Mouse (Mus musculus): ENCODE measurements around the gene Ankrd12.

The Ankrd12 gene

DNA sequence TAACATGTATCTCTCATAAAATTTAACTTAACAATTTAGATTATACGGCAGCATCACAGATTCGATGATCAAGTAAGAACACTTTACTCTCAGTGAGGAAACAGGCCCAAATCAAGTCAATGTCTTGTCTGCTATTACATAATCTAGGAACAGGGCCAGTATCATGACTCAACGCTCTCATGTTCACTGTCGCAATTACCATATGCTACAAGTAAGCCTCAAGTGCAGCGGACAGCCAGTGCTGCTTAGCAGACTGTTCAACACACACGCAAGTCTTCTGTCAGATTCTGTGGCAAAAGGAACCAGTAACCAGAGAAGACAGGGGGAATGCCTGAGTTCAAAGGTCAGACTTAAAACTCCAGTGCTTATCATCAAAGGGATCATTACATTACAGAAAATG, 145.9 kb downstream of the Ankrd12 start:
- ChIA-PET CTCF (interaction anchor here in 1 of 4 experiments (0.6 kb wide), 1 partner anchor 419 kb away, joined by 5 read pairs; no protein-coding TSS in a partner anchor), POLR2A (interaction anchor here in 2 of 4 experiments (0.6 to 2.4 kb wide), 5 partner anchors 9 to 551 kb away, joined by 3 to 6 read pairs (median 3); no protein-coding TSS in a partner anchor)

DNA sequence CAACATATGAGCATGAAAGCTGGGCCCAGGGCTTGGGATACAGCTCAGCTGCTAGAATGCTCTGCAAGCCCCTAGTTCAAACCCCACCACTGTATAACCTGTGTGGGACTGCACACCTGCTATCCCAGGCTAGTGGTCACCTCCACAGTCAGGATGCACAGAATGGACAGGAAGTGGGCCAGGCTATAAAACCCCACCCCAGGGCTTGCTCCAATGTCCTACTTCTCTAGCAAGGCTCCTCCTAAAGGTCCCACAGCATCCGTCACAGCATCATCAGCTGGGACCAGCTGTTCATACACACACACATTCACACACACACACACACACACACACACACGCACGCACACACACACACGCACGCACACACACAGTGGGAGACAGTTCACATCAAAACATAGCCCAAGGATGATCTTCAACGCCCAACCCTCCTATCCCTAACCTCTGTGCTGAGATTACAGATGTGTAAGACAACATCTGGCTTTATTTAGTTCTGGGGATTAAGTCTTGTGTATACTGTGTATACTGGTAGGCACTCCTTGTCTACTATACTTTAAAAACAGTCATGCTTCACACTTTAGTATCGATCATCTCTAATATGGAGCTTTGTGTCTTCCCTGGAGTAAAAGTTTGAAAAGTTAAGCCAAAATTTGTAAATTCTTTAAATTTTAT, 146.6 kb downstream of the Ankrd12 start:
- POLR2A ChIA-PET = interaction anchor here in 2 of 4 experiments (0.6 to 2.4 kb wide), 5 partner anchors 9 to 331 kb away, joined by 3 to 6 read pairs (median 3); no protein-coding TSS in a partner anchor
- CTCF ChIA-PET = interaction anchor here in 1 of 4 experiments (0.6 kb wide), 1 partner anchor 225 kb away, joined by 10 read pairs; no protein-coding TSS in a partner anchor

DNA sequence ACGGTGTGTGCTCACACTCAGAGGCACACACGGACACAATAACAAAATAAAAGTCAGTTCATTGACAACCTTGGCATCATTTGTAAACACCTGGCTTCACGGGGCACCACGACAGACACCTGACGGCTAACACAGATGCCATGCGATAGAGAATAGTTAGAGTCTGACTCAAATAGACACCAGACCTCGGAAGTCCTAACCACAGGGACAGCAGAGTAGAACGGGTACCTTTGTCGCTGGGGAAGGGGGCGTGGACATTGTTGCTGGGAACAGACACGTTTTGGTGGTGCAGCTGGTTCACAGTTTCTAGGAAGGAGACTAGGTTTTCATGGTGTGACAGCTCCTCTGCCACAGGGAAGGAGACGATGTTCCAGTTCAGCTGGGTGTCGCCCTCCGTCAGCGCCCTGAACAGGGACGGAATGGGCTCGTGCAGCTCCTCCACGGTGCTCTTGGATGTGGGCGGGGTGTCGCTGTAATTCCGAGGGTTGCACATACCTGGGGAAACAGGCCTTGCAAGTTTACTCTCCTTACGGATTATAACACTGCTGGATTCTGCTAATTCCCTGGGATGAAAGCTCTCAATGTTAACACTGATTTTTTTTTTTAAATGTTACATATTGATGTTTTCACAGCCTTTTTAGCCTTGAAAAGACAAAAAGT, 147.4 kb downstream of the Ankrd12 start:
- POLR2A ChIA-PET = interaction anchor here in 3 of 4 experiments (0.6 to 0.9 kb wide), 4 partner anchors 46 to 1998 kb away, joined by 3 to 4 read pairs (median 3); no protein-coding TSS in a partner anchor
- CTCF ChIA-PET = interaction anchor here in 2 of 4 experiments (0.7 to 0.9 kb wide), 2 partner anchors 22 to 178 kb away, joined by 3 read pairs; partner anchors contain the start of gene Twsg1 (in 1 of the 2)

DNA sequence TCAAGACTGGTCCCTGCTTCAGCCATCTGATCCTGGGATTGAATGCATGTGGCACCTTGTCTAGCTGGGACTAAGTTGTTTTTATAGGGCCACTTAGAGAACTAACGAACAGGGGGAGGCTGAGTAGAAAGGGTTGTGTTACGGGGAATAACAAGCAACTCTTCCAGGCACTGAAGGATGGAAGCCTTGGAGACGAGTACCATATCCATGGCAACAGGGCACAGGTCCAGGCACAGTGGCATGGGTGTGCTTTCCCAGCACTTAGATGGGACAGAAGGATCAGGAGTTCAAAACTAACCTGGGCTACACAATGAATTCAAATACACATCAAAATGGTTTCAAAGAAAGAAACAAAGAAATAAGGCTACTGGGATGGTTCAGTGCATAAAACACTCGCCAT, 149.8 kb downstream of the Ankrd12 start:
- ChIA-PET CTCF (no interaction called here), POLR2A (interaction anchor here in 1 of 4 experiments (0.6 kb wide), 1 partner anchor 44 kb away, joined by 6 read pairs; no protein-coding TSS in a partner anchor)

DNA sequence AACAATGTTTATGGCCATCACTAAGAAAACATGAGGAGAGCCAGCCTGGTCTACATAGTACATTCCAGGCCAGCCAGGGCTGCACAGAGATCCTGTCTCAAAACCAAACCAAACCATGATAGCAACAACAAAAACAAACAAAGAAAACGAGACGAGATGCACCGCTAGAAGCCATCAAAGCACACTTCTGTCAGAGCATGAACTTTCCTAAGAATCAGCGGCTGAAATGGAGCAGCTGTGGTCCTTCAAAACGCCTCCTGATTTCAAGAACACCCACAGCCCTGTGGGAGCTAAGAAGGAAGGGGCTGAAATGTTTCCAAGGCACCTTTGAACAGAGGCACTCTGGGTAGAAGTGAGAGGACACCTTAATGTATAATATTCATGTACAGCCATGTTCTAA, 152.7 kb downstream of the Ankrd12 start:
- CTCF ChIA-PET = no interaction called here
- POLR2A ChIA-PET = interaction anchor here in 2 of 4 experiments (1.3 to 1.6 kb wide), 3 partner anchors 10 to 203 kb away, joined by 3 read pairs; no protein-coding TSS in a partner anchor

DNA sequence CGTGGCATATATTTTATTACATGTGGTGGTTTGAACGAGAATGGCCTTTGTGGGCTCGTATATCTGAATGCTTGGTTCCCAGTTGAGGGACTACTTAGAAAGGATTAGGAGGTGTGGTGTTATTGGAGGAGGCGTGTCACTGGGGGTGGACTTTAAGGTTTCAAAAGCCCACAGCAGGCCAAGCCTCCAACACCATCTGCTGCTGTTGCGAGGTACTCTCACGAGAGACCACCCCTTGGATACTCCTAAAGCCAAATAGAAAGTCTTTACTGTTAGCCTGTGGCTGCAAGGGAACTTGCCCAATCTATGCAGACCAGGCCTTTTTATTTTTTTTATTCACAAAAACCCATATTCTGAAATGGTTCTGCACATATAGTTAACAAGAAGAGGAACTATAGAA, 154.9 kb downstream of the Ankrd12 start:
- CTCF ChIA-PET = no interaction called here
- POLR2A ChIA-PET = interaction anchor here in 2 of 4 experiments (0.6 to 2.2 kb wide), 2 partner anchors 17 to 201 kb away, joined by 3 to 6 read pairs; no protein-coding TSS in a partner anchor

DNA sequence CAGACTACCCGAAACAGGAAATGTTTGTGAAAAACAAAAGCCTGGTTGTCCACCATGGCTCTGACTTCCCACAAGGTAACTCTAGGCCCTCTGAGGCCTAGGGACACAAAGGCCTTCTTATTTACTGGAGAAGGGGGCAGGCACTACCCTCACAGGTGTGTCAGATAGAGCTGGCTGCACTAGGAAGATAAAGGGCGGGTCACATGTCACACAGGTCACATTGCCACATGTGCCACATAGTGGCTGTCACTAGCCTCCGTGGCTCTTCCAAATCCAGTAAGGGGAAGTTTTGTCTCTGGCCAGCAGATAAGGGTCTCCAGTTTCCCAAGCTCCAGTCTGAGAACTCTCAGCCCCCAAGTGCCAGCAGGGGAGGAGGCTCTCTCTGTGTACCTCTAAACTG, 157.7 kb downstream of the Ankrd12 start:
- CTCF ChIA-PET = interaction anchor here in 1 of 4 experiments (1.5 kb wide), 1 partner anchor 14 kb away, joined by 4 read pairs; no protein-coding TSS in a partner anchor

DNA sequence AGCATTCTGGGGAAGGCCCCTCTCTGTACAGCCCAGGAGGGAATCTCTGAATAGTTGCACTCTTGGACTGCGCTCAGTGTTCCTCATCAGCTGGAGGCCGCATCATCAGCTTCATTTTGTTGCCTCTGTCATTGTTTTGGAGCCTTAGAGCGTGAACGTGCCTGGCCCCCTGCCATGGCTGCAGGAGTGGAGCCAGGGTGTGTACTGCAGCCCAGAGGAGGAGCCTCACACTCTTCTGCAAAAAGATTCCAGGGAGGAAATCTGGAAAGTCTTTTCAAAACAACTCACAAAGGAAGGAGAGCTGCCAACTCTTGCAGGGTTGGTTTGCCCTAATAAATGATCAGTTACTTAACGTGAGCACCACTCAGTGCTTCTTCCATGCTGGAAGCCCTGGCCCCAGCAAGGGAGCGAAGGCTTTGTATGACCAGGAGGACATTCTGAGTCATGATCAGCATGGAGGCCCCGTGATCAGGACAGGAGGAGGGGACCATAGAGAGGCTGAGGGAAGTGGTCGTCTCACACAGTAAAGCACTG, 160.7 kb downstream of the Ankrd12 start:
- CTCF ChIA-PET = interaction anchor here in 1 of 4 experiments (0.7 kb wide), 1 partner anchor 47 kb away, joined by 3 read pairs; no protein-coding TSS in a partner anchor

More for the DNA sequence above, 157.7 kb downstream of the Ankrd12 start:
- POLR2A ChIA-PET = interaction anchor here in 2 of 4 experiments (0.6 to 1.3 kb wide), 4 partner anchors 15 to 35 kb away, joined by 3 to 8 read pairs (median 4); no protein-coding TSS in a partner anchor

More for the DNA sequence above, 160.7 kb downstream of the Ankrd12 start:
- POLR2A ChIA-PET = interaction anchor here in 2 of 4 experiments (0.7 to 1.1 kb wide), 5 partner anchors 9 to 568 kb away, joined by 3 to 4 read pairs (median 3); no protein-coding TSS in a partner anchor

Data from embryonic stem cell, embryonic (primary cell).